Mouse (Mus musculus): ENCODE results near the gene Sec14l2. TPM values are rescaled to one million over a fixed set of nuclear protein-coding genes. Genes with fewer than 3 reads are reported as not detected.

Gene Sec14l2
- polyA plus RNA-seq, 1 experiment from 2014 or later: 4.8 TPM

DNA sequence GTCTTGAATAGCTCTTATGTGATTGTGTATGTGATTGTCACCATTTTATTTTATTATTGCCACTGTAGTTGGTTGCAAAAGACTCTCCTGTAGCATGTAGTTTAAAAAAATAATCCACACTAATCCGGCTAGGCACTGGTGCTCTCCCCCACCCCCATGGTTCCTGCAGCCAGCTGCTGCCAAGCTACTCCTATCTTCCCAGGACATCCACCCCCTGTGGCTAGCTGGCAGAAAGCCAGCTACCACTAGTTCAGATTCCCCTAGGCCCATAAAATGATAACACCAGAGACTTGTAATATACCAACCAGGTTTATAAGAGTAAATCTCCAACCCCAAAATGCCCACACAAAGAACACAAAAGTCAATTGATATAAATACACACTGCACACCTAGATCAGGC lies 37.0 kb downstream of the Sec14l2 start:
- Histone ChIP-seq H3K27me3 (ENCODE audit: control insufficient read depth, insufficient read depth, low read depth, low read length) (no peaks in the 10 kb centered on the region), H3K36me3 (ENCODE audit: control insufficient read depth, insufficient read depth, low read length) (peaks cover 5% of the 10 kb centered on the region), H3K9me3 (replicated peaks; ENCODE audit: control insufficient read depth, low read length, poor library complexity, severe bottlenecking) (no peaks in the 10 kb centered on the region), H3K4me3 (ENCODE audit: low read depth, low read length) (no peak overlapping the region), H3K4me2 (ENCODE audit: low read length) (no peak overlapping the region), H3K27ac (ENCODE audit: low read length) (no peak overlapping the region), H3K4me1 (ENCODE audit: control insufficient read depth, insufficient read depth, low read length) (no peaks in the 10 kb centered on the region), H3K9ac (ENCODE audit: low read depth, low read length) (no peak overlapping the region)
- 36% methylated on average over 1 of the region's 1 CpGs for WGBS
- no peak for ATAC-seq

DNA sequence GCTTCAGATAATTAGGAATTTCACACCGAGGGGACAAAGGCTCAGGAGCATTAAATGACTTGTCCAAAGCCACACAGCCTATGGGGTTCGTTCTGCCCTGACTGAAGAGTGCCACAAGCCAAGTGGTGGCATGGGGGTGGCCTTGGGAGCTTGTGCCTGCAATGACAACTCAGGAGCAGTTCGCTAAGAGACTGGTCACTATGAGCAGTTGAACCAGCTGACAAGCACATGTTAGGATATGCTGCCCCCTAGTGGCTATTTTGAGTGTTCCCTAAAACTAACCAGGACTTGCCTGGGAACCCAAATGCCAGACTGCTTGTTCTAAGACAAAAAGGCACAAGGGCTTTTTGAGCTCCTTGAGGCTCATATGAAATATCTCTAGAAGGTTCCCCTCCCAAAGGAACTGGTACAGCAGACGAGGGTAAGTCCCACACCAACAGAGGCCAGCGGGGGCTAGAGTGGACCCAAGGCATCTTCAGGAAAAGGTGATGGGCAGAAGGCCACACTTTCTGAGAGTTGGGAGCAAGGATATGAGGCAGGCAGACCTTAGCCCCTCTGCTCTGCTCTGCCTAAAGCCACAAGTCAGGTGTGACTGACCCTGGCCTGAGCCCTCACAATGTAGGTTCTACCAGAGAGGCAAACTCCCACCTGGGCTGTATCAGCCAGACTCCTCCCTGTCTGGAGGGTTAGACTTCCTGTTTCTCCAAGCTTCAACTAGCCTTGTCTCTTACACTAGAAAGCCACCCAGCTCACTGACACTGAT lies 39.7 kb downstream of the Sec14l2 start:
- no peak overlapping the region for H3K9ac ChIP-seq (ENCODE audit: low read depth, low read length)
- no peaks in the 10 kb centered on the region for H3K9me3 ChIP-seq (replicated peaks; ENCODE audit: control insufficient read depth, low read length, poor library complexity, severe bottlenecking)
- no peak overlapping the region for H3K4me2 ChIP-seq (ENCODE audit: low read length)
- ATAC-seq: peak; percentile 36; the same call in 1 of the 2 replicates
- no peak overlapping the region for H3K27ac ChIP-seq (ENCODE audit: low read length)
- H3K4me1 ChIP-seq (ENCODE audit: control insufficient read depth, insufficient read depth, low read length): no peaks in the 10 kb centered on the region
- 33% methylated on average over 5 of the region's 5 CpGs for WGBS
- no peaks in the 10 kb centered on the region for H3K27me3 ChIP-seq (ENCODE audit: control insufficient read depth, insufficient read depth, low read depth, low read length)
- no peaks in the 10 kb centered on the region for H3K36me3 ChIP-seq (ENCODE audit: control insufficient read depth, insufficient read depth, low read length)
- H3K4me3 ChIP-seq (ENCODE audit: low read depth, low read length): no peak overlapping the region

DNA sequence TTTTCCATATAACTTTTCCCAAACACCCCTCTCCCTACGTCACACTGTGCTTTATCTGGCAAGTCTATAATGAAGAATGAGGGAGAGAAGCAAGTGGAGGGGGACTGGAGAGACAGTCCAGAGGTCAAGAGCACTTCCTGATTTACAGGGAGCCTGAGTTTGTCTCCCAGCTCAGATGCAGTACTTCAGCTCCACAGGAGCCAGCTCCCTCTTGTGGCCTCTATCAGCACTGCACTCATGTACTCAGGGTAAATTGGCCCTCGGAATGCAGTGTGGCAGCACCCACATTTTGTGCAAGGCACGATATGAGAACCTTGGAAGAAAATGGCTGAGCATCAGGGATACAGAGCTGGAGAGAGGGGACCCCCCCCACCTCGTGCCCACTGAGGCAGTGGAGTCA lies 43.0 kb downstream of the Sec14l2 start:
- Histone ChIP-seq H3K27me3 (ENCODE audit: control insufficient read depth, insufficient read depth, low read depth, low read length) (0 out of 2 replicates have a peak, but pooled peaks cover 3% of the 10 kb centered on the region), H3K4me3 (ENCODE audit: low read depth, low read length) (no peak overlapping the region), H3K4me2 (ENCODE audit: low read length) (no peak overlapping the region), H3K4me1 (ENCODE audit: control insufficient read depth, insufficient read depth, low read length) (no peaks in the 10 kb centered on the region), H3K9me3 (replicated peaks; ENCODE audit: control insufficient read depth, low read length, poor library complexity, severe bottlenecking) (no peaks in the 10 kb centered on the region), H3K27ac (ENCODE audit: low read length) (no peak overlapping the region), H3K36me3 (ENCODE audit: control insufficient read depth, insufficient read depth, low read length) (no peaks in the 10 kb centered on the region), H3K9ac (ENCODE audit: low read depth, low read length) (no peak overlapping the region)
- no peak for ATAC-seq
- WGBS: 12% methylated on average over 4 of the region's 4 CpGs

DNA sequence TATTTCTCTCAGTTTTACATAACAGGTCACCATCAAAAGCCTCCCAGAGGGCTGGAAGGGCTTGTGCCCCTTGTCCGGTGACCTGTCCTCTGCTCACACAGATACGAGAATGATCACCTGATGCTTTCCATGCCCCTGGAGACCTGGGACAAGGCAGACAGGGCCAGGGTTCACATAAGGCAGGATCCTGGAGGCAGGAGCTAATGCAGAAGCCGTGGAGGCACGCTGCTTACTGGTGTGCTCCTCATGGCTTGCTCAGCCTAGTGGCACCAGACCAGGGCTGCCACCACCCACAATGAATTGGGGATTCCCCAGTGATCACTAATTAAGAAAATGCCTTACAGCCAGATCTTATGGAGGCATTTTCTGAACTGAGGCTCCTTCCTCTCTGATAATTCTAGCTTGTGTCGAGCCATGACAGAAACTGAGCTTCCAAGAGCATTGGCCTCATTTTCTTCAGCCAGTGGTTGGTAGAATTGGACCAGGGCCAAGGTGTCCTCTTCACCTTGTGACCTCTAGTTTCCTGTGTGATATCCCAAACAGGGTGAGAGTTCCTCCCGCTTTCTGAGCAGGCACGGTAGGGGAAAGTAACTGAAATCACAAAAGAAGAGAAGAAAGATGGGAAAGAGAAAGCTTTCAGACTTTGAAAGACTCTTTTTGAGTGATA lies 44.8 kb downstream of the Sec14l2 start:
- no peak overlapping the region for H3K4me2 ChIP-seq (ENCODE audit: low read length)
- WGBS: 89% methylated on average over 7 of the region's 7 CpGs
- 0 out of 2 replicates have a peak, but pooled peaks cover 3% of the 10 kb centered on the region for H3K27me3 ChIP-seq (ENCODE audit: control insufficient read depth, insufficient read depth, low read depth, low read length)
- no peak overlapping the region for H3K4me3 ChIP-seq (ENCODE audit: low read depth, low read length)
- H3K9ac ChIP-seq (ENCODE audit: low read depth, low read length): no peak overlapping the region
- H3K4me1 ChIP-seq (ENCODE audit: control insufficient read depth, insufficient read depth, low read length): no peaks in the 10 kb centered on the region
- H3K27ac ChIP-seq (ENCODE audit: low read length): no peak overlapping the region
- ATAC-seq: no peak
- no peaks in the 10 kb centered on the region for H3K36me3 ChIP-seq (ENCODE audit: control insufficient read depth, insufficient read depth, low read length)
- no peaks in the 10 kb centered on the region for H3K9me3 ChIP-seq (replicated peaks; ENCODE audit: control insufficient read depth, low read length, poor library complexity, severe bottlenecking)

DNA sequence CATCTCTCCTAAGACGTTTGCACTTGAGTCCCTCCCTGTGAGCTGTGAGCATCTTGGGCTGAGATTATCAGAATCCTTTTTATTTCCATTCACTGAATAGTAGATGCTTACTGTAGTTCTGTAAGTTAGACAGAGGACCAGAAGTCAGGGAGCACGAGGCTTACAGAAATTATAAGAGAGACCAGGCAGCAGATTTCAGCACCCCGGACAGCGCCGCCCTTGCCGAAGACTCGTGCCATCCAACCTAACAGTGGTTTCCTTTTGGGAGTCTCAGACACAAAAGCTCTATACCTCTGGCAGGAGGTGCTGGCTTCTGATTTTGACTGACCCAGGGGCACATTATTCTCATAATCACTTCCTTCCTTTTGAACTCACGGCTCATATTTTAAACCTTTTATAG lies 46.6 kb downstream of the Sec14l2 start:
- Histone ChIP-seq H3K9ac (ENCODE audit: low read depth, low read length) (no peak overlapping the region), H3K9me3 (replicated peaks; ENCODE audit: control insufficient read depth, low read length, poor library complexity, severe bottlenecking) (no peaks in the 10 kb centered on the region), H3K4me1 (ENCODE audit: control insufficient read depth, insufficient read depth, low read length) (no peaks in the 10 kb centered on the region), H3K4me2 (ENCODE audit: low read length) (no peak overlapping the region), H3K27me3 (ENCODE audit: control insufficient read depth, insufficient read depth, low read depth, low read length) (0 out of 2 replicates have a peak, but pooled peaks cover 3% of the 10 kb centered on the region), H3K36me3 (ENCODE audit: control insufficient read depth, insufficient read depth, low read length) (no peaks in the 10 kb centered on the region), H3K27ac (ENCODE audit: low read length) (no peak overlapping the region), H3K4me3 (ENCODE audit: low read depth, low read length) (no peak overlapping the region)
- 16% methylated on average over 8 of the region's 8 CpGs for WGBS
- ATAC-seq: no peak

DNA sequence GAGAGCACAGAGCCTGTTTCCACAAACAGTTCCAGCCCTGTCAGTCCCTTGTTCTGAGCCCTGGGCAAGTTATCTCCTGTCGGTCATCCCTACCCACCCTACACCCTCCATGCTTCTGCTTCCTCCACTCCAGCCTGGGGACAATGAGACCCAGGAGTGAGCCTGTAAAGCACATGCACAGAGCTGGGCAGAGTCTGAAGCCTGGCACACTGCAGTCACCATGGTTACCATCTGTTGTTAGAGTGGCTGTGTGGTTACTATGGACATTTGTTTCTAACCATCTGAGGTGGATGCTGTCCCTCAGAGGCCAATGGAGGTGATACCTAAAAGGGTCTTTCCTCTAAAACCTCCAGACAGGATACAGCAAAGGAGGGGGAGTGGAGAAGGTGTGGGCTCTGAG lies 53.6 kb downstream of the Sec14l2 start:
- H3K36me3 ChIP-seq (ENCODE audit: control insufficient read depth, insufficient read depth, low read length): no peaks in the 10 kb centered on the region
- no peaks in the 10 kb centered on the region for H3K4me1 ChIP-seq (ENCODE audit: control insufficient read depth, insufficient read depth, low read length)
- peak; percentile 94 for ATAC-seq
- H3K4me2 ChIP-seq (ENCODE audit: low read length): no peak overlapping the region
- 65% methylated on average over 1 of the region's 1 CpGs for WGBS
- H3K27me3 ChIP-seq (ENCODE audit: control insufficient read depth, insufficient read depth, low read depth, low read length): no peaks in the 10 kb centered on the region
- H3K9ac ChIP-seq (ENCODE audit: low read depth, low read length): no peak overlapping the region
- H3K27ac ChIP-seq (ENCODE audit: low read length): peak overlapping the region; percentile 30; the same call in 1 of the 2 replicates
- H3K9me3 ChIP-seq (replicated peaks; ENCODE audit: control insufficient read depth, low read length, poor library complexity, severe bottlenecking): no peaks in the 10 kb centered on the region
- no peak overlapping the region for H3K4me3 ChIP-seq (ENCODE audit: low read depth, low read length)

DNA sequence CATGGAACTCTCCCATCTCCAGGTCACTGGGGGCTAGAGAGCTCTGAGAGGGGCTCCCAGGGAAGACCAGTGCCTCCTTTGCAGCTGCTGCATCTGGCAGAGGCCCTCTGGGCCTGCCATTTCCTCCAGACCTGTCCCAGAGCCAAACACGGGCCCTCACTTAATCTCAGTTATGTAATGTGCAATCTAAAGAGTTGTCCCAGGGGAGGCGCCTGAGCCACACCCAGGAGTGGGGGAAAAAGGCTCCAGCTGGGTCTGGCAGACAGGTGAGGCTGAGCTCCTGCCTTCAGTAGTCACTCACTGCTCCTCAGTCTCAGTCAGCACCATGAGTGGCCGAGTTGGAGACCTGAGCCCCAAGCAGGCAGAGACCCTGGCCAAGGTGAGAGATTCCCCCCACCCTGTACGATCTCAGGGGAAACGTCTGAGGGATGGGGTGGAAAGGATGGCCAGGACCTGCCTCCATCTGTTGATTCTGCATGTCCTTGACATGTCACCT lies 58.5 kb downstream of the Sec14l2 start, which contains the start of gene Sec14l3:
Gene Sec14l3, plus strand, starts transcription at position 215 of the 496 bp plus-strand sequence.
- Histone ChIP-seq H3K36me3 (ENCODE audit: control insufficient read depth, insufficient read depth, low read length) (no peaks in the 10 kb centered on the region), H3K27me3 (ENCODE audit: control insufficient read depth, insufficient read depth, low read depth, low read length) (no peaks in the 10 kb centered on the region), H3K9ac (ENCODE audit: low read depth, low read length) (no peak within 1 kb of the TSS), H3K4me3 (ENCODE audit: low read depth, low read length) (no peak within 1 kb of the TSS), H3K9me3 (replicated peaks; ENCODE audit: control insufficient read depth, low read length, poor library complexity, severe bottlenecking) (no peaks in the 10 kb centered on the region), H3K27ac (ENCODE audit: low read length) (no peak within 1 kb of the TSS), H3K4me1 (ENCODE audit: control insufficient read depth, insufficient read depth, low read length) (no peaks in the 10 kb centered on the region), H3K4me2 (ENCODE audit: low read length) (no peak within 1 kb of the TSS)
- ATAC-seq: no peak
- 72% methylated on average over 5 of the region's 5 CpGs for WGBS

DNA sequence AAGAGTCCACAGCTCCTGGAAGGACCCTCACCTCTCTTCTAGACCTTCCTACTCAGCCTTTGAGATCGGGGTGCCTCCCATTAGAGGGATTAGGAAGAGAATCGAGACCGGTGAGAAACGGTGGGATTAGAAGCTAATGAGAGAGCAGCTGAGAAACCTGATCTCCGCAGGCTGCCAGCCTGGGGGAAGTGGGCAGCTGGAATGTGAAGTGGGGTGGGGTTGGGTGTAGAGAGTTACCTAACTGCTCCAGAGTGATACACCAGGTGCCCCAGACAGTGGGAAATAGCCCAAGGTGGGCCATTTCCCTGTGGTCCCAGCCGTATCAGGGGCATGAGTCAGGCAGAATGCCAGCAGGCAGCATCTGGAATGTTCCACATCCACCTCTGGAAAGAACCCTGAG lies 60.2 kb downstream of the Sec14l2 start:
- Histone ChIP-seq H3K4me3 (ENCODE audit: low read depth, low read length) (no peak overlapping the region), H3K4me1 (ENCODE audit: control insufficient read depth, insufficient read depth, low read length) (no peaks in the 10 kb centered on the region), H3K9me3 (replicated peaks; ENCODE audit: control insufficient read depth, low read length, poor library complexity, severe bottlenecking) (no peaks in the 10 kb centered on the region), H3K36me3 (ENCODE audit: control insufficient read depth, insufficient read depth, low read length) (no peaks in the 10 kb centered on the region), H3K4me2 (ENCODE audit: low read length) (no peak overlapping the region), H3K27me3 (ENCODE audit: control insufficient read depth, insufficient read depth, low read depth, low read length) (no peaks in the 10 kb centered on the region), H3K27ac (ENCODE audit: low read length) (no peak overlapping the region), H3K9ac (ENCODE audit: low read depth, low read length) (no peak overlapping the region)
- ATAC-seq: no peak
- 36% methylated on average over 6 of the region's 6 CpGs for WGBS

DNA sequence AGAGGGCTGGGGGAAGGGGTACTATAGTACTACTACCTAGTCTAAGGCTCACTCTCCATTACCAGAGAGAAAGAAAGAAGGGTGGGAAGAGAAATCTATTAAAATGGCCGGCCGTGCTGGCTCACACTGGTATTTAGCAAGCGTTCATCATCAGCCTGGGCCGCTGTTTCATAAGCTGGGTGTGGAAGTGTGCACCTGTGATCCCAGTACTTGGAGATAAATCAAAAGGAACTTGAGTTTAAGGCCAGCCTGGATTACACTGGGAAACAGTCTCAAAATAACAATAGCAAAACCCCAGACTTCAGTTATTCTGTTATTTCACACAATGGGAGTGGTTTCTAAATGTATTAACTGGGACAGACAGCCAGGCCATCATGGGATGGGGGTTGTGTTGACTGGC lies 60.7 kb downstream of the Sec14l2 start:
- 95% methylated on average over 4 of the region's 4 CpGs for WGBS
- H3K9ac ChIP-seq (ENCODE audit: low read depth, low read length): no peak overlapping the region
- no peaks in the 10 kb centered on the region for H3K36me3 ChIP-seq (ENCODE audit: control insufficient read depth, insufficient read depth, low read length)
- no peak overlapping the region for H3K27ac ChIP-seq (ENCODE audit: low read length)
- H3K4me3 ChIP-seq (ENCODE audit: low read depth, low read length): no peak overlapping the region
- no peaks in the 10 kb centered on the region for H3K4me1 ChIP-seq (ENCODE audit: control insufficient read depth, insufficient read depth, low read length)
- no peak overlapping the region for H3K4me2 ChIP-seq (ENCODE audit: low read length)
- no peaks in the 10 kb centered on the region for H3K9me3 ChIP-seq (replicated peaks; ENCODE audit: control insufficient read depth, low read length, poor library complexity, severe bottlenecking)
- no peaks in the 10 kb centered on the region for H3K27me3 ChIP-seq (ENCODE audit: control insufficient read depth, insufficient read depth, low read depth, low read length)
- no peak for ATAC-seq

All from midbrain, embryonic 16.5 days (tissue).